Mouse (Mus musculus): ENCODE results near the gene Atp6v0d1.

- TF ChIP-seq CTCF (IDR thresholded peaks at IDR 0.05) (peak; percentile 93), EP300 (IDR thresholded peaks at IDR 0.05) (no peak)
Measured at GRCm38 (mm10) chr8:105565952-105566702, at the start of gene Atp6v0d1.

All from lung, postnatal 0 days (tissue).